Mouse (Mus musculus) lung, postnatal 0 days (tissue): Measurements from ENCODE around the gene Ints14.

ENCODE experiments used
- CTCF ChIP-seq: IDR thresholded peaks from 2 replicates; pipeline ENCODE4 v1.5.1; 2016; ENCODE audit warnings: antibody characterized with exemption, mild to moderate bottlenecking
- EP300 ChIP-seq: IDR thresholded peaks from 2 replicates; pipeline ENCODE4 v1.6.1; 2016; ENCODE audit warnings: antibody characterized with exemption, mild to moderate bottlenecking, control low read depth

GRCm38 (mm10) chr9:64913406-64913805 lies 47.3 kb upstream of the Ints14 start:
- TF ChIP-seq CTCF (no peak), EP300 (no peak)
